Mouse (Mus musculus): Measurements from ENCODE around the gene Pigu.

GRCm38 (mm10) chr2:155335231-155335630, 22.0 kb downstream of the Pigu start:
- TF ChIP-seq POLR2A (IDR thresholded peaks at IDR 0.05; ENCODE audit: low read depth, low read length) = no peak
- TF ChIP-seq CTCF (IDR thresholded peaks at IDR 0.05; ENCODE audit: extremely low read depth, insufficient read length, insufficient replicate concordance, low read depth, low read length) = no peak

Data from small intestine, adult 2 months (tissue).